Mouse (Mus musculus) ES-E14 (cell line): ENCODE data around the gene Sgip1. TPM values are rescaled to one million over a fixed set of nuclear protein-coding genes. Genes with fewer than 3 reads are reported as not detected.

Experiments
- DNase-seq: peaks from one replicate; pipeline ENCODE4 v3.0.0-alpha.2; 2013; ENCODE audit warnings: low read depth, low spot score
- H3K27ac ChIP-seq: 2 replicates; pipeline ENCODE4 v1.5.1; 2012; ENCODE audit warnings: low read depth, mild to moderate bottlenecking, low read length, moderate library complexity, mixed read lengths; ENCODE audit not compliant: poor library complexity, insufficient read depth, severe bottlenecking
- H3K36me3 ChIP-seq: 2 replicates; pipeline ENCODE4 v1.6.1; 2012; ENCODE audit warnings: mild to moderate bottlenecking, low read length, moderate library complexity, mixed read lengths; ENCODE audit not compliant: control insufficient read depth, poor library complexity, insufficient read depth, severe bottlenecking
- H3K4me1 ChIP-seq, 2 experiments: fragments of 150-350 bp in 1 of 2; sonication (generic) in 1 of 2; 2 replicates each; pipeline ENCODE4 v1.6.1; 2012; ENCODE audit warnings: low read length in 2 of 2, mild to moderate bottlenecking in 1 of 2, mixed read lengths in 1 of 2; ENCODE audit not compliant: control insufficient read depth in 2 of 2, insufficient read depth in 2 of 2, poor library complexity in 1 of 2
- H3K4me3 ChIP-seq, 2 experiments: fragments of 150-350 bp in 1 of 2; sonication (generic) in 1 of 2; 2 replicates each; pipeline ENCODE4 v1.5.1; 2012; ENCODE audit warnings: low read length in 2 of 2, low read depth in 1 of 2, mild to moderate bottlenecking in 1 of 2, mixed read lengths in 1 of 2; ENCODE audit not compliant: insufficient read depth in 1 of 2, poor library complexity in 1 of 2, severe bottlenecking in 1 of 2
- H3K9ac ChIP-seq: 2 replicates; pipeline ENCODE4 v1.6.1; 2012; ENCODE audit warnings: low read depth, mild to moderate bottlenecking, low read length, mixed read lengths; ENCODE audit not compliant: poor library complexity, insufficient read depth, severe bottlenecking
- H3K9me3 ChIP-seq: fragments of 150-350 bp; sonication (generic); 2 replicates; pipeline ENCODE4 v1.6.1; 2012; ENCODE audit warnings: low read depth, mild to moderate bottlenecking, low read length; ENCODE audit not compliant: control insufficient read depth, insufficient read depth
- CHD2 ChIP-seq: IDR thresholded peaks from 2 replicates; pipeline ENCODE4 v1.6.1; 2014; ENCODE audit warnings: mild to moderate bottlenecking, low read depth, low read length, inconsistent platforms
- HCFC1 ChIP-seq: IDR thresholded peaks from 2 replicates; pipeline ENCODE4 v1.6.1; 2012; ENCODE audit warnings: low read length, inconsistent platforms, borderline replicate concordance; ENCODE audit not compliant: insufficient read depth
- MAFK ChIP-seq: IDR thresholded peaks from 2 replicates; pipeline ENCODE4 v1.6.1; 2014; ENCODE audit warnings: mild to moderate bottlenecking, low read depth, low read length, inconsistent platforms; ENCODE audit not compliant: insufficient read depth
- ZC3H11A ChIP-seq: IDR thresholded peaks from 2 replicates; pipeline ENCODE4 v1.6.1; 2012; ENCODE audit warnings: low read depth, mild to moderate bottlenecking, inconsistent platforms, low read length, borderline replicate concordance
- ZNF384 ChIP-seq: IDR thresholded peaks from 2 replicates; pipeline ENCODE4 v1.6.1; 2012; ENCODE audit warnings: low read depth, low read length, inconsistent platforms
- in situ Hi-C, 2 experiments: fragments of 600-800 bp; cut with MboI; formaldehyde crosslinking; loops; one replicate each; pipeline ENCODE4 v1.15.1; 2025; ENCODE audit warnings: low sequenced_read_pairs in 2 of 2, inconsistent platforms in 1 of 2; ENCODE audit not compliant: unreplicated experiment in 2 of 2
- total RNA-seq: library from RNA; depleted of rRNA; stranded (reverse); fragments of 300-350 nt; gene quantifications from 2 replicates; pipeline ENCODE4 v1.2.3, GENCODE M21; 2012

Gene Sgip1
- total RNA-seq, 1 experiment = 0.62 TPM

GRCm38 (mm10) chr4:102806987-102807386 lies 65.9 kb downstream of the Sgip1 start:
- H3K9me3 ChIP-seq = no peaks in the 10 kb centered on the region
- TF ChIP-seq ZC3H11A (no peak), CHD2 (no peak), MAFK (no peak), HCFC1 (no peak), ZNF384 (no peak)
- no peak overlapping the region for H3K4me3 ChIP-seq
- no peak for DNase-seq
- H3K4me1 ChIP-seq = no peaks in the 10 kb centered on the region
- no peak overlapping the region for H3K9ac ChIP-seq
- H3K27ac ChIP-seq = no peak overlapping the region
- no peaks in the 10 kb centered on the region for H3K36me3 ChIP-seq
- in situ Hi-C loops = no loop called here

GRCm38 (mm10) chr4:102808258-102808657 lies 67.2 kb downstream of the Sgip1 start:
- Histone ChIP-seq H3K9ac (no peak overlapping the region), H3K4me3 (no peak overlapping the region), H3K9me3 (no peaks in the 10 kb centered on the region), H3K4me1 (no peaks in the 10 kb centered on the region), H3K36me3 (no peaks in the 10 kb centered on the region), H3K27ac (no peak overlapping the region)
- no peak for DNase-seq
- TF ChIP-seq CHD2 = no peak
- TF ChIP-seq ZNF384 = no peak
- TF ChIP-seq HCFC1 = no peak
- no peak for TF ChIP-seq ZC3H11A
- in situ Hi-C loops = no loop called here

DNA sequence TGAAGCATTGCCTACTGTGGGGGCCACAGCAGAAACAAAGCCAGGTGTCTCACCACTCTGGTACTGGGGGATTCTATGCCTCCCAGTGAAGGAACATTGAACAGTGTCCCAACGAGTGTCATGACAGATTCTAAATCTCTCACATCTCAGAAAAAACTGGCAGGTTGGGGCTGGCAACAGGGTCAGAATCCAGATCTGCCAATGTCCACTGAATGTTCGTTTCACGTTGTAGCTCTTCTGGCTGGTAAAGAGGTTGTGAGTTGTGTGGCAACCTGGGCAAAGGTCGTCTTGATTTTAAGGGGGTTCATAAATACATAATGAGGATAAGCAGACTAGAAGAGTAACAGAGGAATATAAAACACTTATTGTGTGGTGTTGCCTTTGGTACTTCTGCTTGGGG lies 68.2 kb downstream of the Sgip1 start:
- Histone ChIP-seq H3K4me3 (no peak overlapping the region), H3K4me1 (no peaks in the 10 kb centered on the region), H3K9me3 (no peaks in the 10 kb centered on the region), H3K36me3 (no peaks in the 10 kb centered on the region), H3K27ac (no peak overlapping the region), H3K9ac (no peak overlapping the region)
- TF ChIP-seq HCFC1 = no peak
- in situ Hi-C loops = no loop called here
- no peak for DNase-seq

DNA sequence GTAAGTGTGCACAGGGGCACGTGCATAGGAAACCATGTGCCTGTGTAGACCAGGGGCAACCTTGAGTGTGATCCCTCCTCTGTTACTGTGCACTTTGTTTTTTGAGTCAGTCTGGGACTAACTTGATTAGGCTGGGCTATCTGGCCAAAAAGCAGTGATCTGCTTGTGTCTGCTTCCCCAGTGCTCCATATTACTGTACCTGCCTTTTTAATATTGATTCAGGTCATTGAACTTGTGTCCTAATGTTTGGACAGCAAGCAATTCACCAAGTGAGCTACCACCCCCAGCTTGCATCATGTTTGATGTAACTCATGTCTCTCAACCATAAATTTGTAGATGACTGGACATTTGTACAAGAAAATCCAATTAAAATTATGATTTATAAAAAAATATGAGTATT lies 69.2 kb downstream of the Sgip1 start:
- Histone ChIP-seq H3K4me3 (no peak overlapping the region), H3K9me3 (no peaks in the 10 kb centered on the region), H3K4me1 (no peaks in the 10 kb centered on the region), H3K36me3 (no peaks in the 10 kb centered on the region), H3K27ac (no peak overlapping the region), H3K9ac (no peak overlapping the region)
- in situ Hi-C loops = no loop called here
- DNase-seq = no peak
- TF ChIP-seq ZNF384 (no peak), HCFC1 (no peak), ZC3H11A (no peak), CHD2 (no peak), MAFK (no peak)

DNA sequence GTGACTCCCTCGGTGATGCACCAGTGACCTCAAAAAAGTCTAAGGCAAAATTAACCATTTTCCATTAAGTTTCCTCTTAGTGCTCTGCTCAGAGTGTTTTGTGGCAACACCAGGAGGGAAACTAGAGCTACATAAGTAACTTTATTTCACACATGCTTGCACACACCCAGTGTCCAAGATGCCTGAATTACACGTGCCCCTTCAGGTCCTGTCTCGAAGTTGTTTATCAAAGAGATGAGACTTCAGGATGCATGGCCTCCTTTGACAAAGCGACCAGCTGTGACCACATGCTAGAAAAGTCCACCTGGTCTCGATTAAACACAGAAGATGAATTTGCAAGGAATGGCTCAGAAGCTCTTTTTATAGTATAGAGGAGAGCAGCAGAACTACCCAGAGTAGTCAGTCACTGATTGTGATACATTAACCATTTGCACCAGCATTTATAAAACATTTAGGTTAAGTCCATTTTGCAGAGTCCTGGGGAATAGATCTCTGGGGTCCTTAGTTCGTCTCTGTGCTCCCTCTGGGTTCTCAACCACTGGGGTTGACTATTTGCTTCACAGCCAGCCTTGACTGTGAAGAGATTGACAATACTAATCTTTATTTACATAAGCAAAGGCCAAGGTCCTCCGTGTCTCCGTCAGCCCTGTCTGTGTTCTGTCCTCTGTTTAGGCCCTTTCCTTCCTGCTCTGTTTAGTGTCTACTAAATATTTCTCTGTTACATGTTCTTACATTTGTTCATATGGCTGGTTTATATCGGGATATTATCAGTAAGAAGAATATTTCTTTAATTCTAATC lies 70.1 kb downstream of the Sgip1 start:
- in situ Hi-C loops = no loop called here
- TF ChIP-seq ZNF384 = no peak
- no peak for TF ChIP-seq CHD2
- no peak for TF ChIP-seq ZC3H11A
- TF ChIP-seq HCFC1 = no peak
- no peak for TF ChIP-seq MAFK
- Histone ChIP-seq H3K4me1 (no peaks in the 10 kb centered on the region), H3K27ac (no peak overlapping the region), H3K4me3 (no peak overlapping the region), H3K9ac (no peak overlapping the region), H3K9me3 (no peaks in the 10 kb centered on the region), H3K36me3 (no peaks in the 10 kb centered on the region)
- no peak for DNase-seq
